Mouse (Mus musculus) kidney, postnatal 10 days (tissue): ENCODE data around the gene Fetub.
"Not testable (repeated sequence)": the region's sequence is repeated elsewhere in the genome, so short reads cannot be mapped to it uniquely, and the experiment has no call there.

Experiments
- DNase-seq: peaks from one replicate; pipeline ENCODE4 v3.0.0; 2021; ENCODE audit warnings: mixed read lengths

Fetub gene

DNA sequence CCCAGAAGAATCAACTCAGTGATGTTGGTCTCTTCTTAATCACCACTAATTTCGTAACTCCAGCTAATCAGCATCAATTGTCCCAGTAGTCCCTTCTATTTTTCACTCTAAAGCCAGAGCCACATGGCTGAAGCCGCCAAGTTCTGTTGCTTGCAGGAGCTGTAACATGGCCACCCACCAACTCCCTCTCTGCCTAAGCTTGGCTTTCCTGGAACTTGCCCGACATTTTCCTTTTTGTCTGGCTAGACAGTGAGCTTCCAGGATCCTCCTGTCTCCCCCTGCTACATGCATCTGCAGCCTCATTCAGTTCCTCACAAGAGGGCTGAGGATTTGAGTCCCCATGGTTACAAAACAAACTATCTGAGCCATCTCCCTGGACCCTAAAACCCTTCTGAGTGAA lies 6.1 kb upstream of the Fetub start:
- DNase-seq = no peak

DNA sequence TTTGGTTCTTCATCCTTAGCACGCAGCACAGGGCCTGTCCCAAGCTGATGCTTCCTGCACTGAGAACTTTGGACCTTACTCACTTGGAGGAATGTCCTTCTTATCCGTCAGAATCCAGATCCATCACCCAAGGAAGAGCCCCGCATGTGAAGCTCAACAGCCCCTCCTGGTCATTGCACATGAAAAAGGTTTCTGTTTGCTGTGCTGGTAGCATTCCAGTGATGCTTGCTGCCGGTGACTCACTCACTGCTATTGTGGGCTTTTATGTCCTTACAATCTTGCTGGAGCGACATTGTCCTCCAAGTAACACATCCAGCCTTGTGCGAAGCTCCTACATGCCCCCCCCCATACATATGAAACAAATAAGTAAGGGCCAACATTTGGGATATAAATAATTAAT lies 5.2 kb upstream of the Fetub start:
- DNase-seq = no peak

DNA sequence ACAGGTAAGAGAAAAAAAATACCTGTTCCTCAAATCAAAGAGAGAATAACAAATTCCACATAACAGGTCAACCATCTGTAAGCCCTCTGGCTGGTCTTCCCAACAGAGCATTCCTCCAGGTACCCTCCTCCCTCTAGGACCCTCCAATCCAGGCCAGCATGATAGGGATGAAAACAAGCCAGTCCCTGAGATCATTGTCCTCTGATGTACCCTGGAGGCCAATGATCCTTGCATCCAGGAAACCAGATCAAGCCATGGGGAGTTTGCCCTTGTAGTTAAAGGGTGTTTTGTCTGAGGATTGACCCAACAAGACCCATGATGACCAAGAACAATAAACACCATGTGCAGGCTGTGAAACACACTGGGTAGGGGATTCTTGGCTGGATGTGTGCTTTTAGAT lies 3.9 kb upstream of the Fetub start:
- DNase-seq = no peak

DNA sequence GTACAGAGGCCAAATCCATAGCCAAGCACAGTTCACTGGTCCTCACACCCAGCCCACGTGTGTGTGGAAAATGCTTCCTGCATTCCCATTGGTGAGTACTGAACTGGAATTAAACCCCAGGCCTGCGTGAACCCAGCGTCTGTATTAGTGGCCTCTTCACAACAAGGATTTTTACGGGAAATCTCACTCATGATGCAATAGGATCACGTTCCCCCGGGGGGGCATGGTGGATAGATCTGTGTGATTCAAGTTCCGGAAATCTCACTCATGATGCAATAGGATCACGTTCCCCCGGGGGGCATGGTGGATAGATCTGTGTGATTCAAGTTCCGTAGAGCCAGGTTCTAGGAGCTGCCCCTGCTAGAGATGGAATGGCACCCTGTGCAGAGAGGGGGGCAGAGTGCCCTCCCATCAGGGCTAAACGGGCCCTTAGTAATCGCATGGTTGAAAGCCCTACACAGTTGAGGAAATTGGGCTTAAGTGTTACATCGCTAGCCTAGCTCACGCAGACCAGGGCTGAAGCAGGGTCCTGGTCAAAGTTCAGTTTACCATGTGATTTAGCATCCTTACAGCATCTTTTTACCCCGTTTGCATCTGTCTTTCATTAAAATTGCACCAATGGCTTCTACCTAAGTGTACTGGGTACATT lies 654 bp downstream of the Fetub start:
- no peak for DNase-seq

DNA sequence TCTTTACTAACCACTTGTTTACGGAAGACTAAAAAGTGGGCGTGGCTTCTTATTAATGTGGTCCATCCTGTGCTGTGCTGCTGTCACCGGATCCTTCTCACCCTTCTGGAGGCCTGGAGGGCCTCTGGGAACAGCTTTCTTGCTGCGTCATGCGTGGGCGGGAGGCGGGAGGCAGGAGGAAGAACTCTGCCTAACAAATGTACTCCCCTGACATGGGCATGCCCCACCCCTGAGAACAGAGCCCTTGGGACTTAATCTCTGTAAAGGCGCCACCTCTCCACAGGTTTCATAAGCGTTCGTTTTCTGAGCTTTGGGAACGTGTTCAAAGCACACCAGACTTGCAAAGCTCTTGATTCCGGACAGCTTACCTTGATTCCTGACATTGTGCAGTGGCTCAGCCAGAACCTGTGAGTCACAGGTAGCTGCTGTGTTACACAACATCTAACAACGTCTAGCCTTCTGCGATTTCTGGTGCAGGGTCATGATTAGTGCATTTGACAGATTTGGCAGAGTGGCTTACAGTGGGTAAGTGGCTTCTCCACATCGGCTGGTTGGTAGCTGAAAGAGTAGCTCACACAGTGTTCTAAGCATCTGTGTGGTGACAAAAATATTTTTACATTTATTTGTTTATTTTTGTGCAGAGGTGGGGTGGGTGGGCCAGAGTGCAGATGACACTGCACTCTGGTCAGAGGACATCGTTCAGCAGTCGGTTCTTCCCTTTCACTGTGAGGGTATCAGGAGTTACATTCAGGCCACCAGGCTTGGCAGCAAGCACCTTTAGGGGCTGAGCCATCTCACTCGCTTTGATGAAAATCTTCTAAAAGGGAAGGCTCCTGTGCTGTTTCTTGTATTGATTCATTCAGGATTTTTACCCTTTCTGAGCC lies 2.1 kb downstream of the Fetub start:
- peak; percentile 24 for DNase-seq

DNA sequence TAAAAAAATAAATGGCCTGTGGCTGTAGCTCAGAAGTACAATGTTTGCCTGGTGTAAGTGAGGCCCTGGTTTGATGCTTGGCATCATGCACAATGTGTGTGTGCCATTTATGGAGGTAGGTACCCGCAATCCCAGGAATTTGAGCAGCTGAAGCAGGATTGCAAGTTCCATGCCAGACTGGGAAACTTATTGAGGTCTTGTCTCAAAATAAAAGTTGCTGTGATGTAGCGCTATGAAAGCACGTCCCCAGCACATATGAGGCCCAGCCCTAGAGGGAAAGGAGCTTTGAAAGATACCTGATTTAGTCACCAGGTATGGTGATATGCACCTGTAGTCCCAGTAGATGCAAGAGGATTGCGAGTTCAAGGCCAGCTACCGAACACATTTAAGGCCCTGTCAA lies 3.6 kb downstream of the Fetub start:
- no peak for DNase-seq

DNA sequence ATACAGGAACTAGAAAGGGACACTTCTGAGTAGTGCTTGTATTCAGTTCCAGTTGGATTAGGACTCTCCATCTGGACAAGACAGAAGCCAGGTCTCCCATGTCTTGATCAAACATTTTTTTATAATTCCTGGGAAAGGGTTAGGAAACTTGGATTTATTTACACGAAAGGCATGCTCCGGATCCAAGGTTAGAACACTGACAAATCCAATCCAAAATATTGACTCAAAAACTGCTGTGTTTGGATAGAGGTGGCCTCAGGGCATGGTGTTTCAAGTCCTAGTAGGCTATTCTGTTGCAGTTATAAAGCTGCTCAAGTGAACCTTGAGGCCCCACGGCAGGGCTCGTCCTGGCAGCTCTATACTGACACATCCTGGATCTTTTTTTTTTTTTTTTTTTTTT lies 4.3 kb downstream of the Fetub start:
- no peak for DNase-seq

DNA sequence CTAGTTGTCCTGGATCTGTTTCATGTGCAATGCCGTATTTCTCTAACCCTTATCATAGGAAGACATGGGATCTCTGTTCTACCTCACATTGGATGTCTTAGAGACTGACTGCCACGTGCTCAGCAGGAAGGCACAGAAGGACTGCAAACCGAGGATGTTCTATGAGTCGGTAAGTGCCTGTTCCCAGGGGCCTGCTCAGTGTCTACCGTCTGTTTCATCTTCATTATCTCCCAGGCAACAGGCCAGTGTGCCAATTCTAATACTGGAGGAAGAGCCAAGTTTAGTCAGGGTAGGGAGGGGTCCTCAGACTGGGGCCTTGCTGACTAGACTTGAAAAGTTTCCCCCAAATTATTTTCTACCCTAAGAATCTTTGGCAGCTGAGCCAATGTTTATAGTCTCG lies 11.4 kb downstream of the Fetub start:
- DNase-seq = no peak

DNA sequence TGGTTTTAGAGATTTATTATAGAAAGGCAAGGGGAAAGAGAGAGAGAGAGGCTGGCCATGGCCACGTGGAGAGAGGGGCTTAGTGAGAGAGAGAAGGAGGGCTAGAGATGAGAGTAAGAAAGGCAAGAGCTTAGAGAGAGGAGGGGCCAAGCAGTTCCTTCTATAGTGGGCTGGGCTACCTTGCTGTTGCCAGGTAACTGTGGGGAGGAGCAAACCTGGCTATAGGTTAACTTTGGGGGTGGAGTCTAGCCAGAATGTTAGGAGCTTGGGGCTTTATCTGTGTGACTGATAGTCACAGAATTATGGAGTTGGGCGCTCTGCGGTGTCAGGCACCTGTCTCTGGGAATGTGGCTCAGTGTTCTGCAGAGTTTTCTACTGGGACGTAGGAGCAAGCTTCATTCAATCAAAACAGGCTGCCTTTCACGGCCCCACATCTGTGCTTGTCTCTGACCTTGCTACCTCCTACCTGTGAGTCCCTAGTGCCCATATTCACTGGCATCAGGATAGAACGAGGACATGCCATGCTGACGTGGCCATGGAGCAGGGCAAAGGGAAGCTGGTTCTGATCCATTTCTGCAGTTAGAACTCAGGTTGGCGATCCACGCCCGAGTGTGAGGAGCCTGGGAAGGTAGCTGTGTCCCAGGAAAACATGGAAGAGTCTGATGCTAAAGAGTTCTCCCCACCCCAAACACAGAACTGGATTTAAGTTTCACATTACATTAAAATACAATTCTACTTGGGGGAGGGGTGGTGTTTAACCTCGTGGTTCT lies 13.5 kb downstream of the Fetub start:
- no peak for DNase-seq

DNA sequence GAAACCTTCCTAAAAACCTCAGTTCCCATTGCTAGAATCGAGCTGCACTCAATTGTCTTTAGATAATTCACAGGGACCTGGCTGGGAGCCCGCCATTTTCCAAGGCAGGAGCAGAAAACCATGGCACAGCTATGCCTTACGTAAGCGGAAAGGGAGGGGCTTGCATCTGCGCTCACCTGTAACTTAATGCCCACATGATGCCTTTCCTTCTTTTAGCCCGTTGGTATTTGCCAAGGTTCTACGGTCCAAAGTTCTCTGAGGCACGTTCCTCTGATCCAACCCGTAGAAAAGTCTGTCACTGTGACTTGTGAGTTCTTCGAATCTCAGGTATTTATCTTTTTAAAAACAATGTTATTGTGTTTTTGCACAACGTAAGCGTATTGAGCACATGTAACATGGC lies 19.5 kb downstream of the Fetub start:
- DNase-seq = no peak

DNA sequence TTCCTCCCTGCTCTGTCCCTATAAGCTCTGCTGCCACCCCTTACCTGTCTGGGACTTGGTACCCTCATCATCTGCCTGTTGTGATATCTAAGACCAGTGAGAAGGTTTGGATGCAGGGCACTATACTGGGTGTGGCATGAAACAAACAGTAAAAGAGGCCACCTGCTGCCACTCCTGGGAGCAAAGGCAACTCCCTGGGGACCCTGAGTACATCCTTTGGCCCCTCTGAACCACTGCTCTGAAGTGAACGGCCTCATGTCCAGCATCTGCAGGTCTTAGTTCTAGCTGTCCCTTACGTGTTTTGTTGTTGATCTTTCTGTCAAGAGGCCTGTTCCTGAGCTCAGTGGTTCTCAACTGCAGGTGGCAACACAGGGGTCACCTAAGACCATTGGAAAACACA lies 20.4 kb downstream of the Fetub start:
- DNase-seq = no peak

DNA sequence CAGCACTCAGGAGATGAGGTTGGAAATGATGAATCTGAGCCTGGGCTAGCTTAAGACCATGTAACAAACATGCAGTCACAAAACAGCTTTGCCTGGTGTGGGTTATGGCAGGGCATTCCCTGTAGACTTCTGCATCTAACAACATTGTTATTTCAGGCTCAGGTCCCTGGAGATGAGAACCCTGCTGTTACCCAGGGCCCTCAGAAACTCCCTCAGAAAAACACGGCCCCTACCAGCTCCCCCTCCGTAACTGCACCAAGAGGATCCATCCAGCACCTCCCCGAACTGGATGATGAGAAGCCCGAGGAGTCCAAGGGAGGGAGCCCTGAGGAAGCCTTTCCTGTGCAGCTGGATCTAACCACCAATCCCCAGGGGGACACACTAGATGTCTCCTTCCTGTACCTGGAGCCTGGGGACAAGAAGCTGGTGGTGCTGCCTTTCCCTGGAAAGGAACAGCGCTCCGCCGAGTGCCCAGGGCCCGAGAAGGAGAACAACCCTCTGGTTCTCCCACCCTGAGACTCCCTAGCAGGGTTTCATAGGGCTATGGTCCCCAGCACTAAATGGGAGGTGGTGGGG lies 21.1 kb downstream of the Fetub start:
- no peak for DNase-seq

DNA sequence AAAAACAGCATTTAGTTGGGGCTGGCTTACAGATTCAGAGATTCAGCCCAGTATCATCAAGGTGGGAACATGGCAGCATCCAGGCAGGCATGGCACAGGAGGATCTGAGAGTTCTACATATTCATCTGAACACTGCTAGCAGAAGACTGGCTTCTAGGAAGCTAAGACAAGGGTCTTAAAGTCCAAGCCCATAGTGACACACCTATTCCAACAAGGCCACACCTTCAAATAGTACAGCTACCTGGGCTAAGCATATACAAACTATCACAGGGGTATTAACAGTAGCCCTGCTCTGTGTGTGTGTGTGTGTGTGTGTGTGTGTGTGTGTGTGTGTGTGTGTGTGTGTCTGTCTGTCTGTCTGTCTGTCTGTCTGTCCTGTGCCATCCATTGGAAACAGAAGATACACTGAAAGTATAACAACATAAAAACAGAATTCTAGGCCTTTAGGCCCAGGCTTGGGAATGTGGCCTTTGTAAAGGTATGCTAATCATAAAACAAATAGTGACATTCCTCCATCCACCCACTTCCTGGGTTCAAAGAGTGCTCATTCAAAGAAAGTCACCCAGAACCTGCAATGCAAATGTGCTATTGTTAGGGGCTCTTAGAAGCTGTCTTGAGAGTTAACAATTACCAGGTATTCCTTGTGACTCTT lies 23.8 kb downstream of the Fetub start:
- not testable (repeated sequence) for DNase-seq

DNA sequence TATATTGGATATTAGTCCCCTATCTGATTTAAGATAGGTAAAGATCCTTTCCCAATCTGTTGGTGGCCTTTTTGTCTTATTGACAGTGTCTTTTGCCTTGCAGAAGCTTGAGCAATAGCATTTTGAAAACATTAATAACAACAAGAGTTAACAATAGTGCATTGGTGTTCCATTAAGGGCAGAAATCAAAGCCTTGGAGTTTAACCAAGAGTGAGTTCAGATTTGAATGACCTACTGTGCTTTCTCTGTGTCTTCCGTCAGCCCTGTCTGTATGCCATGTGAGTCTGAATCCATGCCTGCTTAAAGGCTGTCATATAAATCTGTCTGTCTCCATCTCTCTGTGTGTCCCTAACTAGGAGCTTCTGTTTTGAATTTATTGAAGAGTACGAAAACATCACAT lies 29.2 kb downstream of the Fetub start:
- no peak for DNase-seq

DNA sequence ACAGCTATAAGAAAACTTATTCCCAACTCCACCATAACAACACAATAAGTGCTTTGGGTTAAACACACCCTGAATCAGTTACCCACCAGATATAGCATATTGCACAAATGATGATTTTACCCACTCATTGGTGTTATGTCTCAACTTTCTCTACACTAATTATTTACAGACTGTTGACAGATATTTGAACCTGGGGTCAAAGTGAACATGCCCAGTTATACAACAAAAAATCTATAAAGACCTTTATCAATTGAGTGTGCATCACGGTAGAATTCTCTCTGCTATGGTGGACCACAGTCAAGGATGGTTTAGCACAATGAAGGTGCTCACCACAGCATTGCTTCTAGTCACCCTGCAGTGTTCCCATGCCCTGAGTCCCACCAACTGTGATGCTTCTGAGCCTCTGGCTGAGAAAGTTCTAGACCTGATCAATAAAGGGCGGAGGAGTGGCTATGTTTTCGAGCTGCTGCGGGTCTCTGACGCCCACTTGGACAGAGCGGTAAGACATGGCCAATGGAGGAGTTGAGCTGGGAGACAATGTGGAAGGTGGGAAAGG lies 32.8 kb downstream of the Fetub start, which contains the start of gene Hrg:
Gene Hrg, plus strand, starts transcription at position 233 of the 556 bp plus-strand sequence.
- DNase-seq = no peak

DNA sequence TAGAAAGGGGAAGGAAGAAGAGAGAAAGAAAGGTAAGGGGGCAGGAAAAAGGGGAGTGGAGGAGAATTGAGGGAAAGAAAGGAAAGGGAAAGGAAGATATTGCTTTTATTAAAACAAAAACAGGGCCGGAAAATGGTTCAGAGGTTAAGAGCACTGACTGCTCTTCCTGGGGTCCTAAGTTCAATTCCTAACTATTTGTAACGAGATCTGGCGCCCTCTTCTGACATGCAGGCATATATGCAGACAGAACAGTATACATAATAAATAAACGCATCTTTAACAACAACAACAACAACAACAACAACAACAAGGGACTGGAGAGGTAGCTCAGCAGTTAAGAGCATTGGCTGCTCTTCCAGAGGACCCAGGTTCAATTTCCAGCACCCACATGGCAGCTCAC lies 34.9 kb downstream of the Fetub start:
- DNase-seq = peak; percentile 12

DNA sequence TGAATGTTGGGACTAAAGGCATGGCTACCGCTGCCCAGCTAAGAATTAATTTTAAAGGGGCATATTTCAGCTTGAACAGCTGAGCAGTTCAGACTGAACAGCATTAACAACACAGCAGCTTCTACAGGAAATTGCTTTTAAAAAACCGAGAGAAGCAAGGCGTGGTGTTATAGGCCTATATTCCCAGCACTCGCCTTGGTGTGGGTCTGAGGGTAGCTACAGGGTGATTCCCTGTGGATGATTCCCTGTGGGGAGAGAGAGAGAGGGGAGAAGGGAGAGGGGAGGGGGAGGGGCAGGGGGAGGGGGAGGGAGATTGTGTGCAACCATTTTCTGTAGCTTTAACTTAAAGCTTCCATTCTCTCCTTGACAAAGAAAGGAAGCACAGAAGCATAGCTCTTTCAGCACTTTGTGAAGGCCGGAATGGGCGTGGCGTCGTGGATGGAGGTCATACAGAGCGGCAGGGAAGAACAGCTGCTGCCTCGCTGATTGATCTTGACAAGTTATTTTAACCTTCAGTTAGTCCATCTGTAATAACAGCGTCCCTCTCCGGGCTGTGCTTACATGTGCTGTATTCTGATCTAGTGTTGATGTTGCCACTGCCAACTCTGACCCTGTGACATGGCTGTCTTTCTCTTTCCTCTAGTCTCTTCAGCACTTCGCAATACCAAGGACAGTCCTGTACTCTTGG lies 37.4 kb downstream of the Fetub start:
- peak; percentile 19 for DNase-seq

DNA sequence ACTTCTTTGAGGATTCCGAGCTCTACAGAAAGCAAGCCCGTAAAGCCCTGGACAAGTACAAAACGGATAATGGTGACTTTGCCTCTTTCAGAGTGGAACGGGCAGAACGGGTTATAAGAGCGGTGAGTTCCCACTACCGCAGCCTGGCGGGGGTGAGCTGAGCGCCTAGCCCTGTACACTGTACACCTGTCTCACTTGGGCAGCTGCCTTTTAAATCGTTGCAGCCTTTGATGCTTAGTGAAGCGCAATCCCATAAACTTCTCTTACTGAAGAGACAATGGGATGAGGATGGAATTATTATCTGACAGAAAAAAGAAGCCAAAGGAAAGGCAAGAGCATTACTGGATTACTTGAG lies 37.9 kb downstream of the Fetub start:
- DNase-seq = no peak

DNA sequence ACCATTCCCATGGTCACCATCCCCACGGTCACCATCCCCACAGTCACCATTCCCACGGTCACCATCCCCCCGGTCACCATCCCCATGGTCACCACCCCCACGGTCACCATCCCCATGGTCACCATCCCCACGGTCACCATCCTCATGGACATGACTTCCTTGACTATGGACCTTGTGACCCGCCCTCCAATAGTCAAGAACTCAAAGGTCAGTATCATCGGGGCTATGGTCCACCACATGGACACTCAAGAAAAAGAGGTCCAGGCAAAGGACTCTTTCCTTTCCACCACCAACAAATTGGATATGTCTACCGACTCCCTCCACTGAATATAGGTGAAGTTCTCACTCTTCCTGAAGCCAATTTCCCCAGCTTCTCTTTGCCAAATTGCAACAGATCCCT lies 42.9 kb downstream of the Fetub start:
- no peak for DNase-seq

DNA sequence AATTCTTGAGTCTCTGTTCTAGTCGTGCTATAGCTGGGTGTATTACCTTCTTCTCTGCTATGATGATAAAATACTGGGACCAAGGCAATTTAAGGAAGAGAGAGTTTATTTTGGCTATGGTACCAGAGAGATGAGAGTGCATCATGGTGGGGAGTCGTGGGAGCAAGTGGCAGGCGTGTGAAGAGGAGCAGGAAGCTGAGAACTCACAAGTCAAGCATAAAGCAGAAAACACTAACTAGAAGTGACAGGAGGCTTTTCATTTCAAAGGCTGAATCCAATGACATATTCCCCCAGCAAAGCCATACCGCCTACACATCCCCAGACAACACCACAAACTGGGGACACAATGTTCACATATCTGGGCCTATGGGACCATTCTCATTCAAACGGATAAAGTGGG lies 44.1 kb downstream of the Fetub start:
- no peak for DNase-seq

DNA sequence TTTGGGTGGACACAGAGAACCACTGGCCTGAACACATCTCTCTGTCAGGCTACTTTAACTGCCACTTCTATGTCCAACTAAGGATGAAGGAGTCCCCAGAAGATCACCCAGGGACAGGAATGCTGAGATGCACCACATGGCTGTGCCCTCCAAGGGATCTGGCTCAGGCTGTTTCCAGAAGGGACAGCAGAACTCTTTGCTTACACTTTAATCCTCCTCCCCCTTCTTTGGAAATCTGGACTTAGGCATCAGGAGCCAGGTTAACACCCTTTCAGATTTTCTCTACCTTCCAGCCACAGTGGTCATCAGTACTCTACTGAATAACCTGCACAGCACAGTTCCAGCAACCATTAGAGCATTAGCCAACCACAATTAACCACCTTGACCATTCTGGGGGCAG lies 45.2 kb downstream of the Fetub start:
- no peak for DNase-seq
